Mouse (Mus musculus): ENCODE measurements at regions not wholly inside any gene's neighbourhood (a gene's known extent, or its start where the extent isn't known, plus 50 kb on each side); places are given as distances from the start of the nearest gene placed in this dataset.

DNA sequence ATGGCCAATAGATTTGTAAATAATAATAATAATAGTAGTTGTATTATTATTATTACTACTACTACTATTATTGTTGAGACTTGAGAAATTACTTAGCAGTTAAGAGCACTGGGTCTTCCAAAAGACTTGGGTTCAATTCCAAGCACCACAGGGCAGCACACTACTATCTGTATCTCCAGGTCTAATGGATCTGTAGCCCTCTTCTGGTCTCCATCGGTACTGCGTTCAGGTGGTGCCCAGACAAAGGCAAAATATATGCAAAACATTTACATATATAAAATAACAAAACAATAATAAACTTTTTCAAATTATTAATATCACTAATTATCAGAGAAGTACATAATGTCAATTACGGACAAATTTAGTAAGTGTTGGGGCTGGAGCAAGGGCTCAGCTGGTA lies 69.1 kb upstream of the Rad23b start:
- no peak for TF ChIP-seq POLR2A (IDR thresholded peaks at IDR 0.05; ENCODE audit: borderline replicate concordance, low read depth, low read length)
- no peak for TF ChIP-seq CTCF (IDR thresholded peaks at IDR 0.05; ENCODE audit: low read depth, low read length)

Data from bone marrow macrophage, adult 2 months (primary cell).